Mouse (Mus musculus): Measurements from ENCODE around the gene Vmn1r143. TPM values are rescaled to one million over a fixed set of nuclear protein-coding genes. Genes with fewer than 3 reads are reported as not detected.
"Not testable (repeated sequence)": the region's sequence is repeated elsewhere in the genome, so short reads cannot be mapped to it uniquely, and the experiment has no call there.

Vmn1r143 gene
- not detected in 2 replicates for total RNA-seq (2017)

- not testable (repeated sequence) for ATAC-seq (ENCODE audit: extremely low read depth, insufficient number of reproducible peaks, low FRiP score, poor library complexity, severe bottlenecking)
Measured at GRCm38 (mm10) chr7:22189077-22189476, at the start of gene Vmn1r143. TSS of gene Vmn1r143 (plus strand) at chr7:22189377.

- ATAC-seq (ENCODE audit: extremely low read depth, insufficient number of reproducible peaks, low FRiP score, poor library complexity, severe bottlenecking), result not testable (repeated sequence)
Measured at GRCm38 (mm10) chr7:22163935-22164334, 25.2 kb upstream of the Vmn1r143 start, which contains the start of gene Vmn1r142. TSS of gene Vmn1r142 (minus strand) at chr7:22164035.

GRCm38 (mm10) chr7:22201164-22201563 lies 12.0 kb downstream of the Vmn1r143 start, which contains the start of gene Gm8653:
TSS of gene Gm8653 (minus strand) at chr7:22201264.
- ATAC-seq (ENCODE audit: extremely low read depth, insufficient number of reproducible peaks, low FRiP score, poor library complexity, severe bottlenecking), result not testable (repeated sequence)

GRCm38 (mm10) chr7:22229384-22229783 lies 40.2 kb downstream of the Vmn1r143 start, which contains the start of gene Gm8453:
TSS of gene Gm8453 (minus strand) at chr7:22229484.
- ATAC-seq (ENCODE audit: extremely low read depth, insufficient number of reproducible peaks, low FRiP score, poor library complexity, severe bottlenecking), result not testable (repeated sequence)

Other genes with a start within 250 kb of the Vmn1r143 start
- gene Vmn1r137, start 194.8 kb upstream of the Vmn1r143 start, total RNA-seq (2017), result not detected in 2 replicates
- gene Vmn1r138, start 160.5 kb upstream of the Vmn1r143 start, total RNA-seq (2017), result not detected in 2 replicates
- not detected in 2 replicates for gene Gm6176, start 133.1 kb upstream of the Vmn1r143 start, total RNA-seq (2017)
- gene Vmn1r139, start 120.3 kb upstream of the Vmn1r143 start, total RNA-seq (2017), result not detected in 2 replicates
- not detected in 2 replicates for gene Gm16451, start 71.1 kb upstream of the Vmn1r143 start, total RNA-seq (2017)
- gene Gm10666, start 54.6 kb upstream of the Vmn1r143 start, total RNA-seq (2017), result not detected in 2 replicates
- gene Vmn1r142, start 25.3 kb upstream of the Vmn1r143 start, total RNA-seq (2017), result not detected in 2 replicates
- not detected in 2 replicates for gene Gm8653, start 11.9 kb downstream of the Vmn1r143 start, total RNA-seq (2017)
- not detected in 2 replicates for gene Gm8453, start 40.1 kb downstream of the Vmn1r143 start, total RNA-seq (2017)
- gene Gm4187, start 140.3 kb downstream of the Vmn1r143 start, total RNA-seq (2017), result not detected in 2 replicates
- not detected in 2 replicates for gene Gm8660, start 181.7 kb downstream of the Vmn1r143 start, total RNA-seq (2017)
- gene Vmn1r148, start 224.2 kb downstream of the Vmn1r143 start, total RNA-seq (2017), result not detected in 2 replicates
- not detected in 2 replicates for gene Vmn1r149, start 248.9 kb downstream of the Vmn1r143 start, total RNA-seq (2017)

All from neutrophil, adult 5-6 weeks (primary cell).